Comparison of ENCODE assay signal across 16 mouse cellular contexts in genomic region chr4:53462505-53463251, GRCm38 (mm10). TPM values are rescaled to one million over a fixed set of nuclear protein-coding genes. Genes with fewer than 3 reads are reported as not detected.
DNase-seq lines count a peak whose midpoint lies in the region; ATAC-seq and TF ChIP-seq lines count a peak whose summit lies in the region.
"Had no signal": no experiment of that assay in that cellular context is flagged by ENCODE, and none has a peak within 500 bp of the region (broad histone marks: within the 10 kb centered on the region; RNA-seq: fewer than 3 reads in every experiment).

No protein-coding gene starts in this region.

- no peaks in the 10 kb centered on the region for H3K27me3 ChIP-seq in heart, embryonic 15.5 days
- H3K27me3 ChIP-seq in lung, embryonic 15.5 days: no peaks in the 10 kb centered on the region
- no peaks in the 10 kb centered on the region for H3K27me3 ChIP-seq in intestine, embryonic 16.5 days (replicated peaks; ENCODE audit: control insufficient read depth, insufficient read depth, low read length)
- H3K27me3 ChIP-seq: forebrain, embryonic 13.5 days; limb, embryonic 12.5 days; midbrain, embryonic 15.5 days had no signal

- no peak for TF ChIP-seq CTCF in lung, adult 2 months (IDR thresholded peaks at IDR 0.05; ENCODE audit: insufficient read depth, low read length)

- H3K4me3 ChIP-seq in heart, embryonic 15.5 days: no peak overlapping the region
- no peak overlapping the region for H3K4me3 ChIP-seq in lung, embryonic 15.5 days
- H3K4me3 ChIP-seq in lung, adult 2 months (replicated peaks; ENCODE audit: extremely low read depth, low read depth, low read length): no peak overlapping the region
- H3K4me3 ChIP-seq in intestine, embryonic 16.5 days (ENCODE audit: low read length): no peak overlapping the region
- H3K4me3 ChIP-seq: forebrain, embryonic 13.5 days; limb, embryonic 12.5 days; midbrain, embryonic 15.5 days had no signal

- ATAC-seq in heart, embryonic 15.5 days (replicated peaks; ENCODE audit: insufficient number of reproducible peaks, insufficient read depth, low FRiP score, low read depth): no peak; the same call in 1 of the 2 replicates
- ATAC-seq in lung, embryonic 15.5 days (ENCODE audit: borderline replicate concordance, extremely low read depth, low FRiP score, low TSS enrichment): peak; percentile 69; the same call in 1 of the 2 replicates
- 0 out of 2 replicates have a peak, but pooled peaks have one; percentile 45 for ATAC-seq in intestine, embryonic 16.5 days
- ATAC-seq: forebrain, embryonic 13.5 days; midbrain, embryonic 15.5 days had no signal

- 60% methylated on average over 18 of the region's 18 CpGs for WGBS in heart, embryonic 15.5 days
- WGBS in lung, embryonic 15.5 days: 56% methylated on average over 18 of the region's 18 CpGs
- 80% methylated on average over 18 of the region's 18 CpGs for WGBS in lung, adult 2 months
- WGBS in intestine, embryonic 16.5 days: 73% methylated on average over 18 of the region's 18 CpGs

- H3K9me3 ChIP-seq in heart, embryonic 15.5 days (replicated peaks): no peaks in the 10 kb centered on the region
- H3K9me3 ChIP-seq in lung, embryonic 15.5 days: no peaks in the 10 kb centered on the region
- no peaks in the 10 kb centered on the region for H3K9me3 ChIP-seq in intestine, embryonic 16.5 days (ENCODE audit: control insufficient read depth, low read length)
- H3K9me3 ChIP-seq: forebrain, embryonic 13.5 days; limb, embryonic 12.5 days; midbrain, embryonic 15.5 days had no signal

- no peak overlapping the region for H3K27ac ChIP-seq in heart, embryonic 15.5 days
- H3K27ac ChIP-seq in lung, embryonic 15.5 days: 0 out of 2 replicates have a peak overlapping the region, but pooled peaks have one; percentile 14
- H3K27ac ChIP-seq in intestine, embryonic 16.5 days (ENCODE audit: low read length): no peak overlapping the region; the same call in 1 of the 2 replicates
- H3K27ac ChIP-seq: forebrain, embryonic 13.5 days; limb, embryonic 12.5 days; macrophage; midbrain, embryonic 15.5 days had no signal

- no peak for TF ChIP-seq POLR2A in lung, adult 2 months (IDR thresholded peaks at IDR 0.05; ENCODE audit: borderline replicate concordance, extremely low read depth, low read depth, low read length)

- peak; percentile 46 for DNase-seq in adrenal gland, adult 2 months
- no peak for DNase-seq in adrenal gland, adult 18-20 months (ENCODE audit: low spot score in 2 of 2)
- DNase-seq in heart, postnatal 10 days: no peak
- no peak for DNase-seq in lung, adult 2 months
- DNase-seq in urinary bladder, adult 2 months (ENCODE audit: low spot score): no peak
- DNase-seq: cerebellum, adult 9-10 months; heart, adult 11 months; kidney, postnatal 4 days; thymus, postnatal 36 days had no signal

- no peaks in the 10 kb centered on the region for H3K36me3 ChIP-seq in heart, embryonic 15.5 days
- no peaks in the 10 kb centered on the region for H3K36me3 ChIP-seq in lung, embryonic 15.5 days
- H3K36me3 ChIP-seq in intestine, embryonic 16.5 days (ENCODE audit: control insufficient read depth, insufficient read depth, low read length): no peaks in the 10 kb centered on the region
- H3K36me3 ChIP-seq: limb, embryonic 12.5 days; midbrain, embryonic 15.5 days had no signal

- intact Hi-C loops in heart, postnatal 10 days (cut with DNase I): no loop called here

- H3K4me2 ChIP-seq in heart, embryonic 15.5 days: peak overlapping the region; percentile 27
- no peak overlapping the region for H3K4me2 ChIP-seq in lung, embryonic 15.5 days
- H3K4me2 ChIP-seq in intestine, embryonic 16.5 days (ENCODE audit: low read depth, low read length): no peak overlapping the region
- H3K4me2 ChIP-seq: forebrain, embryonic 13.5 days; limb, embryonic 12.5 days; midbrain, embryonic 15.5 days had no signal

- no peak overlapping the region for H3K9ac ChIP-seq in heart, embryonic 15.5 days
- H3K9ac ChIP-seq in lung, embryonic 15.5 days: no peak overlapping the region
- no peak overlapping the region for H3K9ac ChIP-seq in intestine, embryonic 16.5 days (ENCODE audit: low read depth, low read length)
- H3K9ac ChIP-seq: forebrain, embryonic 13.5 days; limb, embryonic 12.5 days; midbrain, embryonic 15.5 days had no signal

- H3K4me1 ChIP-seq in heart, embryonic 15.5 days (replicated peaks): peaks cover 9% of the 10 kb centered on the region
- H3K4me1 ChIP-seq in lung, embryonic 15.5 days: peaks cover 18% of the 10 kb centered on the region
- no peaks in the 10 kb centered on the region; the same call in 1 of the 2 replicates for H3K4me1 ChIP-seq in lung, adult 2 months (ENCODE audit: control insufficient read depth, insufficient read depth, low read length)
- H3K4me1 ChIP-seq in intestine, embryonic 16.5 days (ENCODE audit: control insufficient read depth, insufficient read depth, low read length): peaks cover 15% of the 10 kb centered on the region
- H3K4me1 ChIP-seq: forebrain, embryonic 13.5 days; limb, embryonic 12.5 days; midbrain, embryonic 15.5 days had no signal

RNA-seq across cellular contexts. Expression of gene Slc44a1, which starts 22.5 kb away (rescaled TPM):
- 100 to 1,000 TPM in 1 of 2 experiments, 10 to 100 TPM in 1; 79.5 to 125 TPM for total RNA-seq in adrenal gland, adult 2 months (2021)
- polyA plus RNA-seq in adrenal gland, adult 2 months (2012; rRNA removed): 14.5 and 17.1 TPM in 2 replicates
- 10 to 100 TPM; 85.2 to 95.7 TPM for total RNA-seq in adrenal gland, adult 18-20 months (2021)
- 15.9 and 23.8 TPM in 2 replicates for polyA plus RNA-seq in heart, embryonic 15.5 days (2015; fragmentation: Nextera tagmentation; extraction: Ambion mirVana)
- total RNA-seq in heart, postnatal 10 days (2021): 10 to 100 TPM; 51.4 to 53.0 TPM
- polyA plus RNA-seq in lung, embryonic 15.5 days (2015; fragmentation: Nextera tagmentation; extraction: Ambion mirVana): 39.1 and 40.9 TPM in 2 replicates
- 29.0 and 45.2 TPM in 2 replicates for polyA plus RNA-seq in lung, adult 2 months (2012; rRNA removed)
- 17.2 and 22.0 TPM in 2 replicates for polyA plus RNA-seq in intestine, embryonic 16.5 days (2015; fragmentation: Nextera tagmentation; extraction: Ambion mirVana)
- polyA plus RNA-seq in urinary bladder, adult 2 months (2012; rRNA removed): 59.8 and 70.6 TPM in 2 replicates
